Mouse (Mus musculus): Measurements from ENCODE around the gene Cdca5. TPM values are rescaled to one million over a fixed set of nuclear protein-coding genes. Genes with fewer than 3 reads are reported as not detected.
"Not testable (repeated sequence)": the region's sequence is repeated elsewhere in the genome, so short reads cannot be mapped to it uniquely, and the experiment has no call there.

The Cdca5 gene
- polyA plus RNA-seq, 2 experiments: 23.1 to 30.9 TPM

GRCm38 (mm10) chr19:6042293-6042692 is 42.5 kb upstream of the Cdca5 start:
- 77% methylated on average over 9 of the region's 9 CpGs for WGBS (ENCODE audit: insufficient replicate concordance)

GRCm38 (mm10) chr19:6044102-6044501 is 40.7 kb upstream of the Cdca5 start:
- not testable (repeated sequence) for ATAC-seq (ENCODE audit: insufficient read depth); H3K9me3 ChIP-seq (ENCODE audit: control insufficient read depth, low read length); H3K4me3 ChIP-seq (ENCODE audit: insufficient read depth in 1 of 2, low read depth in 2 of 2, low read length in 2 of 2); H3K27ac ChIP-seq; H3K36me3 ChIP-seq (replicated peaks; ENCODE audit: control insufficient read depth, insufficient read depth, low read depth); H3K9ac ChIP-seq (replicated peaks); H3K4me2 ChIP-seq (ENCODE audit: low read depth); H3K27me3 ChIP-seq (ENCODE audit: control insufficient read depth, insufficient read depth, low read length)
- H3K4me1 ChIP-seq (replicated peaks; ENCODE audit: control insufficient read depth in 2 of 2, insufficient read depth in 2 of 2, low read length in 1 of 2): peaks cover 15 to 21% of the 10 kb centered on the region in 2 experiments
- 33% methylated on average over 4 of the region's 4 CpGs for WGBS (ENCODE audit: insufficient replicate concordance)
- DNase-seq (ENCODE audit: low read depth in 3 of 3, low spot score in 3 of 3): peak in 1 of 3 experiments; percentile 37
- peak; percentile 44 for TF ChIP-seq CTCF (IDR thresholded peaks at IDR 0.05; ENCODE audit: low read depth)

More at GRCm38 (mm10) chr19:6042293-6042692, 42.5 kb upstream of the Cdca5 start:
- Histone ChIP-seq H3K36me3 (replicated peaks; ENCODE audit: control insufficient read depth, insufficient read depth, low read depth) (no peaks in the 10 kb centered on the region), H3K27me3 (ENCODE audit: control insufficient read depth, insufficient read depth, low read length) (no peaks in the 10 kb centered on the region), H3K4me3 (ENCODE audit: insufficient read depth in 1 of 2, low read depth in 2 of 2, low read length in 2 of 2) (no peak overlapping the region), H3K4me2 (ENCODE audit: low read depth) (no peak overlapping the region), H3K9me3 (ENCODE audit: control insufficient read depth, low read length) (no peaks in the 10 kb centered on the region), H3K27ac (no peak overlapping the region), H3K9ac (replicated peaks) (no peak overlapping the region), H3K4me1 (replicated peaks; ENCODE audit: control insufficient read depth in 2 of 2, insufficient read depth in 2 of 2, low read length in 1 of 2) (peaks cover 3 to 7% of the 10 kb centered on the region in 2 experiments; a peak in 3 of 4 replicates)
- TF ChIP-seq CTCF (IDR thresholded peaks at IDR 0.05; ENCODE audit: low read depth) (no peak), EP300 (IDR thresholded peaks at IDR 0.05; ENCODE audit: low read depth) (no peak)
- no peak for DNase-seq (ENCODE audit: low read depth in 3 of 3, low spot score in 3 of 3)
- no peak for ATAC-seq (ENCODE audit: insufficient read depth)

GRCm38 (mm10) chr19:6045366-6046293 is 39.2 kb upstream of the Cdca5 start:
- peak; percentile 49 to 66 (median 51) for DNase-seq (ENCODE audit: low read depth in 3 of 3, low spot score in 3 of 3)
- peak overlapping the region; percentile 96 for H3K27ac ChIP-seq
- H3K27me3 ChIP-seq (ENCODE audit: control insufficient read depth, insufficient read depth, low read length): no peaks in the 10 kb centered on the region
- H3K4me3 ChIP-seq (ENCODE audit: insufficient read depth in 1 of 2, low read depth in 2 of 2, low read length in 2 of 2): peak overlapping the region; percentile 90 to 91
- ATAC-seq (ENCODE audit: insufficient read depth): peak; percentile 53
- no peaks in the 10 kb centered on the region for H3K9me3 ChIP-seq (ENCODE audit: control insufficient read depth, low read length)
- H3K36me3 ChIP-seq (replicated peaks; ENCODE audit: control insufficient read depth, insufficient read depth, low read depth): peaks cover 25% of the 10 kb centered on the region
- 11% methylated on average over 20 of the region's 20 CpGs for WGBS (ENCODE audit: insufficient replicate concordance)
- no peak for TF ChIP-seq EP300 (IDR thresholded peaks at IDR 0.05; ENCODE audit: low read depth)
- TF ChIP-seq CTCF (IDR thresholded peaks at IDR 0.05; ENCODE audit: low read depth): peak; percentile 44
- peaks cover 15 to 21% of the 10 kb centered on the region in 2 experiments for H3K4me1 ChIP-seq (replicated peaks; ENCODE audit: control insufficient read depth in 2 of 2, insufficient read depth in 2 of 2, low read length in 1 of 2)
- H3K4me2 ChIP-seq (ENCODE audit: low read depth): peak overlapping the region; percentile 99
- peak overlapping the region; percentile 97 for H3K9ac ChIP-seq (replicated peaks)

GRCm38 (mm10) chr19:6046294-6047153 is 38.3 kb upstream of the Cdca5 start, which contains the start of gene Syvn1:
Gene Syvn1, plus strand, starts transcription at chr19:6046576.
- Histone ChIP-seq H3K27ac (peak within 1 kb of the TSS; percentile 96), H3K4me3 (ENCODE audit: insufficient read depth in 1 of 2, low read depth in 2 of 2, low read length in 2 of 2) (peak within 1 kb of the TSS; percentile 90 to 91), H3K9me3 (ENCODE audit: control insufficient read depth, low read length) (no peaks in the 10 kb centered on the region), H3K4me2 (ENCODE audit: low read depth) (peak within 1 kb of the TSS; percentile 99), H3K27me3 (ENCODE audit: control insufficient read depth, insufficient read depth, low read length) (no peaks in the 10 kb centered on the region), H3K36me3 (replicated peaks; ENCODE audit: control insufficient read depth, insufficient read depth, low read depth) (peaks cover 34% of the 10 kb centered on the region), H3K9ac (replicated peaks) (peak within 1 kb of the TSS; percentile 97), H3K4me1 (replicated peaks; ENCODE audit: control insufficient read depth in 2 of 2, insufficient read depth in 2 of 2, low read length in 1 of 2) (peaks cover 15 to 21% of the 10 kb centered on the region in 2 experiments)
- under 1% methylated on average over 65 of the region's 65 CpGs for WGBS (ENCODE audit: insufficient replicate concordance)
- ATAC-seq (ENCODE audit: insufficient read depth): peak; percentile 92
- peak; percentile 93 to 96 (median 95) for DNase-seq (ENCODE audit: low read depth in 3 of 3, low spot score in 3 of 3)
- TF ChIP-seq CTCF (IDR thresholded peaks at IDR 0.05; ENCODE audit: low read depth) (no peak), EP300 (IDR thresholded peaks at IDR 0.05; ENCODE audit: low read depth) (peak; percentile 33; the same call in 1 of the 2 replicates)

Measured in liver, embryonic 14.5 days (tissue).